Mouse (Mus musculus) MEL (cell line): ENCODE measurements around the gene Atp2a2. TPM values are rescaled to one million over a fixed set of nuclear protein-coding genes. Genes with fewer than 3 reads are reported as not detected.

Experiments used
- DNase-seq: peaks from one replicate; pipeline ENCODE4 v3.0.0; 2011; ENCODE audit warnings: low read depth, low spot score
- H3K27ac ChIP-seq: 2 replicates; pipeline ENCODE4 v1.5.1; 2012; ENCODE audit warnings: low read depth, mild to moderate bottlenecking, control low read depth, low read length, moderate library complexity; ENCODE audit not compliant: control insufficient read depth
- H3K27me3 ChIP-seq, 2 experiments: fragments of 150-350 bp in 1 of 2; sonication (generic) in 1 of 2; 2 replicates each; pipeline ENCODE4 v1.6.1; 2012; ENCODE audit warnings: low read length in 2 of 2, mild to moderate bottlenecking in 2 of 2, improper control_type of control experiment in 1 of 2, moderate library complexity in 1 of 2; ENCODE audit not compliant: insufficient read depth in 2 of 2, control insufficient read depth in 1 of 2
- H3K36me3 ChIP-seq, 2 experiments: 2 replicates each; pipeline ENCODE4 v1.6.1; 2012 to 2014; ENCODE audit warnings: low read length in 2 of 2, improper control_type of control experiment in 1 of 2, inconsistent platforms in 1 of 2, mild to moderate bottlenecking in 1 of 2; ENCODE audit not compliant: insufficient read depth in 2 of 2, control insufficient read depth in 1 of 2
- H3K4me1 ChIP-seq, 2 experiments: fragments of 150-350 bp in 1 of 2; sonication (generic) in 1 of 2; 2 replicates each; pipeline ENCODE4 v1.6.1; 2012; ENCODE audit warnings: low read length in 2 of 2, improper control_type of control experiment in 1 of 2, mild to moderate bottlenecking in 1 of 2; ENCODE audit not compliant: insufficient read depth in 2 of 2, control insufficient read depth in 1 of 2
- H3K4me3 ChIP-seq, 2 experiments: fragments of 150-350 bp in 1 of 2; sonication (generic) in 1 of 2; 2 replicates each; pipeline ENCODE4 v1.5.1; 2012; ENCODE audit warnings: low read depth in 2 of 2, low read length in 2 of 2, mild to moderate bottlenecking in 2 of 2, moderate library complexity in 2 of 2, control low read depth in 1 of 2, improper control_type of control experiment in 1 of 2; ENCODE audit not compliant: control insufficient read depth in 1 of 2, insufficient read depth in 1 of 2
- H3K79me2 ChIP-seq: 2 replicates; pipeline ENCODE4 v1.6.1; 2012; ENCODE audit warnings: mild to moderate bottlenecking, low read length, moderate library complexity; ENCODE audit not compliant: control insufficient read depth, poor library complexity, insufficient read depth
- H3K9ac ChIP-seq: 2 replicates; pipeline ENCODE4 v1.6.1; 2012; ENCODE audit warnings: low read depth, mild to moderate bottlenecking, control low read depth, low read length, moderate library complexity; ENCODE audit not compliant: control insufficient read depth, poor library complexity, severe bottlenecking
- H3K9me3 ChIP-seq: fragments of 150-350 bp; sonication (generic); replicated peaks from 2 replicates; pipeline ENCODE4 v1.6.1; 2012; ENCODE audit warnings: mild to moderate bottlenecking, low read length, improper control_type of control experiment, moderate library complexity; ENCODE audit not compliant: insufficient read depth
- BHLHE40 ChIP-seq: IDR thresholded peaks from 2 replicates; pipeline ENCODE4 v1.6.1; 2012; ENCODE audit warnings: low read depth, mild to moderate bottlenecking, inconsistent platforms, low read length, improper control_type of control experiment, borderline replicate concordance
- CHD1 ChIP-seq: IDR thresholded peaks from 2 replicates; pipeline ENCODE4 v1.6.1; 2012; ENCODE audit warnings: low read depth, mild to moderate bottlenecking, inconsistent platforms, low read length, improper control_type of control experiment
- CHD2 ChIP-seq: IDR thresholded peaks from 2 replicates; pipeline ENCODE4 v1.6.1; 2011; ENCODE audit warnings: low read length, improper control_type of control experiment
- CTCF ChIP-seq, 3 experiments: IDR thresholded peaks in 2 of 3; conservative IDR thresholded peaks in 1 of 3; 2 replicates each; pipeline ENCODE4 v1.5.1; 2011 to 2012; ENCODE audit warnings: low read length in 3 of 3, low read depth in 2 of 3, mild to moderate bottlenecking in 2 of 3, improper control_type of control experiment in 1 of 3, inconsistent platforms in 1 of 3, mixed read lengths in 1 of 3, moderate library complexity in 1 of 3; ENCODE audit not compliant: control insufficient read depth in 1 of 3, insufficient read depth in 1 of 3, poor library complexity in 1 of 3, severe bottlenecking in 1 of 3
- E2F4 ChIP-seq: IDR thresholded peaks from 2 replicates; pipeline ENCODE4 v1.6.1; 2011; ENCODE audit warnings: low read depth, low read length, improper control_type of control experiment, borderline replicate concordance
- ELF1 ChIP-seq: IDR thresholded peaks from 2 replicates; pipeline ENCODE4 v1.6.1; 2014; ENCODE audit warnings: low read depth, mild to moderate bottlenecking, inconsistent platforms, low read length, improper control_type of control experiment, moderate library complexity
- GATA1 ChIP-seq: IDR thresholded peaks from 2 replicates; pipeline ENCODE4 v1.6.1; 2011; ENCODE audit warnings: low read depth, low read length, improper control_type of control experiment
- KAT2A ChIP-seq: conservative IDR thresholded peaks from 2 replicates; pipeline ENCODE4 v1.6.1; 2012; ENCODE audit warnings: low read depth, low read length, improper control_type of control experiment, inconsistent platforms
- MAX ChIP-seq: IDR thresholded peaks from 2 replicates; pipeline ENCODE4 v1.6.1; 2011; ENCODE audit warnings: low read length, improper control_type of control experiment
- MXI1 ChIP-seq: IDR thresholded peaks from 2 replicates; pipeline ENCODE4 v1.6.1; 2011; ENCODE audit warnings: mild to moderate bottlenecking, low read depth, low read length, improper control_type of control experiment
- MYB ChIP-seq: IDR thresholded peaks from 2 replicates; pipeline ENCODE4 v1.6.1; 2011; ENCODE audit warnings: mild to moderate bottlenecking, low read depth, low read length, improper control_type of control experiment
- MYC ChIP-seq: IDR thresholded peaks from 2 replicates; pipeline ENCODE4 v1.6.1; 2011; ENCODE audit warnings: low read depth, mild to moderate bottlenecking, low read length, improper control_type of control experiment, moderate library complexity
- POLR2A ChIP-seq, 2 experiments: IDR thresholded peaks; 2 replicates each; pipeline ENCODE4 v1.6.1; 2011 to 2012; ENCODE audit warnings: low read length in 2 of 2, mild to moderate bottlenecking in 2 of 2, control low read depth in 1 of 2, improper control_type of control experiment in 1 of 2, low read depth in 1 of 2, moderate library complexity in 1 of 2; ENCODE audit not compliant: control insufficient read depth in 1 of 2, insufficient read depth in 1 of 2, poor library complexity in 1 of 2
- POLR2AphosphoS2 ChIP-seq: IDR thresholded peaks from 2 replicates; pipeline ENCODE4 v1.6.1; 2011; ENCODE audit warnings: low read length, improper control_type of control experiment
- POLR2AphosphoS5 ChIP-seq: IDR thresholded peaks from 2 replicates; pipeline ENCODE4 v1.6.1; 2012; ENCODE audit warnings: low read depth, borderline replicate concordance, mild to moderate bottlenecking, inconsistent platforms, low read length, moderate library complexity, mixed read lengths
- RAD21 ChIP-seq: IDR thresholded peaks from 2 replicates; pipeline ENCODE4 v1.6.1; 2011; ENCODE audit warnings: mild to moderate bottlenecking, low read depth, low read length, improper control_type of control experiment
- RCOR1 ChIP-seq: IDR thresholded peaks from 2 replicates; pipeline ENCODE4 v1.6.1; 2012; ENCODE audit warnings: low read depth, mild to moderate bottlenecking, inconsistent platforms, low read length, improper control_type of control experiment
- SIN3A ChIP-seq: IDR thresholded peaks from 2 replicates; pipeline ENCODE4 v1.6.1; 2012; ENCODE audit warnings: low read length, improper control_type of control experiment, inconsistent platforms
- SMC3 ChIP-seq: IDR thresholded peaks from 2 replicates; pipeline ENCODE4 v1.6.1; 2011; ENCODE audit warnings: low read depth, low read length, improper control_type of control experiment
- TAL1 ChIP-seq: IDR thresholded peaks from 2 replicates; pipeline ENCODE4 v1.6.1; 2012; ENCODE audit warnings: mild to moderate bottlenecking, inconsistent platforms, low read length, moderate library complexity, mixed read lengths
- TBP ChIP-seq: IDR thresholded peaks from 2 replicates; pipeline ENCODE4 v1.8.0; 2011; ENCODE audit warnings: low read depth, low read length, improper control_type of control experiment
- TCF12 ChIP-seq: IDR thresholded peaks from 2 replicates; pipeline ENCODE4 v1.6.1; 2014; ENCODE audit warnings: low read depth, mild to moderate bottlenecking, inconsistent platforms, low read length, improper control_type of control experiment, moderate library complexity
- ZC3H11A ChIP-seq: IDR thresholded peaks from 2 replicates; pipeline ENCODE4 v1.6.1; 2012; ENCODE audit warnings: low read depth, mild to moderate bottlenecking, inconsistent platforms, low read length, improper control_type of control experiment
- ZKSCAN1 ChIP-seq: IDR thresholded peaks from 2 replicates; pipeline ENCODE4 v1.6.1; 2012; ENCODE audit warnings: low read depth, mild to moderate bottlenecking, inconsistent platforms, low read length, improper control_type of control experiment, moderate library complexity
- ZMIZ1 ChIP-seq: IDR thresholded peaks from 2 replicates; pipeline ENCODE4 v1.6.1; 2012; ENCODE audit warnings: low read depth, mild to moderate bottlenecking, inconsistent platforms, low read length, improper control_type of control experiment, moderate library complexity
- polyA plus RNA-seq, 2 experiments: library from polyadenylated mRNA; stranded (reverse) in 1 of 2; unstranded in 1 of 2; fragments of >175 nt in 1 of 2; fragments of >200 nt in 1 of 2; gene quantifications; 2 replicates each; pipeline versions ENCODE4 v1.2.1 to v1.2.4; 2012; ENCODE audit warnings: low replicate concordance in 2 of 2, low read depth in 1 of 2; ENCODE audit not compliant: insufficient read length in 2 of 2, insufficient read depth in 1 of 2, missing spikeins in 1 of 2
- total RNA-seq: library from RNA; depleted of rRNA; stranded (reverse); fragments of 300-350 nt; gene quantifications from 2 replicates; pipeline ENCODE4 v1.2.3, GENCODE M21; 2012

Atp2a2 gene
- total and polyA plus RNA-seq, 3 experiments, result 117 to 199 (median 176) TPM

DNA sequence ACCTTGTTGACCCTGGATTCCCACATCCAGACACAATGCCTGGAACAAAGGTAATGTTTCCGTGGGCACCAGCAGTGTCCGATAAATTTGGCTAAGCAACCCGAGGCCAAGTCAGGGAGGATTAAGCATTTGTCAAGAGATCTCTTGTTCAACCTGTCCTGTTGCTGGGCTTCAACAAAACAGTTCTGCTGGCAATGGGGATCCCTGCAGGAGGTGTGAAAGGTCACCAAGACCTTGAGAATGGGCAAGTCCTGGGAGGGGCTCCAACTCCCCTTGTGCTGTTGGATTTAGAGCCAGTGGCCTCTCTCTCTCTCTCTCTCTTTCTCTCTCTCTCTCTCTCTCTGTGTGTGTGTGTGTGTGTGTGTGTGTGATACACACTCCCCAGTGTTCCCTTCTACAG, 22.2 kb upstream of the Atp2a2 start:
- DNase-seq, result no peak
- no peaks in the 10 kb centered on the region for H3K79me2 ChIP-seq
- H3K36me3 ChIP-seq, result no peaks in the 10 kb centered on the region
- no peak overlapping the region for H3K9ac ChIP-seq
- H3K27me3 ChIP-seq, result no peaks in the 10 kb centered on the region
- TF ChIP-seq TCF12 (no peak), POLR2AphosphoS2 (no peak), MAX (no peak), GATA1 (no peak), KAT2A (no peak), TAL1 (no peak), CHD1 (no peak)
- H3K9me3 ChIP-seq, result no peaks in the 10 kb centered on the region
- peaks cover 0 to 2% of the 10 kb centered on the region in 2 experiments; a peak in 1 of 4 replicates for H3K4me1 ChIP-seq
- H3K4me3 ChIP-seq, result no peak overlapping the region
- no peak overlapping the region for H3K27ac ChIP-seq

DNA sequence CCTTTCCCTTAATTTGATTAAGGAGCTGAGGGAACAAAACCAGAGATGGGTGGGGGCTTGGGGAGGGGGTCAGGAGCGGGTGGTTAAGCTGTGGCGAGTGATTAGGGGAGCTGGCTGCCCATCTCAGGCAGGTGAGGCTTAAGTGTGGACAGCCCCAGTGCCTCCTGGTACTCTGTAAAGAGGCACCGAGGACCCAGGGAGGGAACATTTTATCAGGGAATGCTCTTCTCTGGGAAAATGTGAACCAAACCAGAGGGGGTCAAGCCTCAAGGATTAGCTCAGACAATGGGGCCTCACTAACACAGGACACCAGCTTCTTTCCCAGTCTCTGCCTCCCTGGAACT, 19.1 kb upstream of the Atp2a2 start:
- no peaks in the 10 kb centered on the region for H3K36me3 ChIP-seq
- no peak for DNase-seq
- H3K9me3 ChIP-seq, result no peaks in the 10 kb centered on the region
- no peak for TF ChIP-seq ELF1
- TF ChIP-seq E2F4, result no peak
- TF ChIP-seq CTCF (IDR thresholded peaks at IDR 0.05 in 2 of 3, conservative IDR thresholded peaks at IDR 0.05 in 1 of 3; ENCODE audit: control insufficient read depth in 1 of 3, insufficient read depth in 1 of 3, low read depth in 2 of 3, low read length in 3 of 3, poor library complexity in 1 of 3, severe bottlenecking in 1 of 3), result no peak
- no peak for TF ChIP-seq TBP
- TF ChIP-seq MYC, result no peak
- TF ChIP-seq ZMIZ1, result no peak
- TF ChIP-seq, all 39 proteins: peak for 0
- H3K79me2 ChIP-seq, result no peaks in the 10 kb centered on the region
- H3K9ac ChIP-seq, result no peak overlapping the region
- peaks cover 0 to 2% of the 10 kb centered on the region in 2 experiments; a peak in 1 of 4 replicates for H3K4me1 ChIP-seq
- H3K4me3 ChIP-seq, result no peak overlapping the region
- H3K27me3 ChIP-seq, result no peaks in the 10 kb centered on the region
- H3K27ac ChIP-seq, result no peak overlapping the region

DNA sequence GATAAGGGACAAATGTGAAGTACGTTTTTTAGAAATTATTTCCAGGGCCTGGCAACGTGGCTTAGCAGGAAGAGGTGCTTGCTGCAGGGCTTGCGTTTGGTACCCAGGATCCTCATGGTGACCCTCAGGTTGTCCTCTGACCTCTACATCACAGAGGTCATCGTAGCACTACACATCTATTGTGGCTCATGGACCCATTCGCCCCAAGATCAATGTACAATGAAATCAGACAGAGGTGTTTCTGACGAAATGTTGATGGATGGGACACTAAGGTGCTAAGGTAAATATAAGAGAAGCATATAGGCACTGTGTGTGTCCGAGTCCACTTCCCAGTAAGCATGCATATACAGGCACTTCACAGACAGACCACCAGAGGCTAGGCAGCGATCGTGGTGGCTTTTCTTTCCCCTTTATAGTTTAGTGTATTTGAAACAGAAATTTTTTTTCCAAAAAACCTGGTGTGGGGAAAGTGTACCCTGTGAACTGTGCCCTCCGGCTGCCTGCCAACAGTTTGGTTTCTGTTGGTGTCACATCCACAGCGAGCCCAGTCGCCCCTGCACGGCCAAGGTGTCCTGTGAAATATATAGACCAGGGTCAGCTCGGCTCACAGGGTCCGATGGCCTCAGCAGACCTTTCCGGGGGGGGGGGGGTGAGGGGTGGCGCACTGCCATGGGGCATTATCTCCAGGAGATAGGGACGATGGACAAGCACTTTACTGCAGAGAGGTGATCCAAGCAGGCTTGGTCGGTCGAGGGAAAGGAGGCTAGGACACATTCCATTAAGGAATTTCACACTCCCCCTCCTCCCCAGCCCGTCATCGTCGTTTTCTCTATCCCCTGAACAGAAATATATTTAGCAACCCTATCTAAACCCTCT, 18.5 kb upstream of the Atp2a2 start:
- Histone ChIP-seq H3K27me3 (no peaks in the 10 kb centered on the region), H3K27ac (no peak overlapping the region), H3K4me1 (peaks cover 0 to 2% of the 10 kb centered on the region in 2 experiments; a peak in 1 of 4 replicates), H3K36me3 (no peaks in the 10 kb centered on the region), H3K9ac (no peak overlapping the region), H3K4me3 (no peak overlapping the region), H3K9me3 (no peaks in the 10 kb centered on the region), H3K79me2 (no peaks in the 10 kb centered on the region)
- DNase-seq, result no peak
- TF ChIP-seq MXI1 (no peak), CTCF (IDR thresholded peaks at IDR 0.05 in 2 of 3, conservative IDR thresholded peaks at IDR 0.05 in 1 of 3; ENCODE audit: control insufficient read depth in 1 of 3, insufficient read depth in 1 of 3, low read depth in 2 of 3, low read length in 3 of 3, poor library complexity in 1 of 3, severe bottlenecking in 1 of 3) (no peak), MAX (no peak), TBP (no peak), SMC3 (no peak), RCOR1 (no peak), MYB (no peak), SIN3A (no peak), POLR2AphosphoS5 (no peak), ZC3H11A (no peak), TAL1 (no peak), GATA1 (no peak), CHD2 (no peak), BHLHE40 (no peak), ZKSCAN1 (no peak), POLR2A (IDR thresholded peaks at IDR 0.05; ENCODE audit: control insufficient read depth in 1 of 2, insufficient read depth in 1 of 2, low read depth in 1 of 2, low read length in 2 of 2, poor library complexity in 1 of 2) (no peak), RAD21 (no peak), MYC (no peak), TCF12 (no peak)
